Mouse (Mus musculus): ENCODE data around the gene 4930407I10Rik.
A peak's percentile ranks its signal among the peaks of the same experiment; 100 is the strongest.

Gene 4930407I10Rik

DNA sequence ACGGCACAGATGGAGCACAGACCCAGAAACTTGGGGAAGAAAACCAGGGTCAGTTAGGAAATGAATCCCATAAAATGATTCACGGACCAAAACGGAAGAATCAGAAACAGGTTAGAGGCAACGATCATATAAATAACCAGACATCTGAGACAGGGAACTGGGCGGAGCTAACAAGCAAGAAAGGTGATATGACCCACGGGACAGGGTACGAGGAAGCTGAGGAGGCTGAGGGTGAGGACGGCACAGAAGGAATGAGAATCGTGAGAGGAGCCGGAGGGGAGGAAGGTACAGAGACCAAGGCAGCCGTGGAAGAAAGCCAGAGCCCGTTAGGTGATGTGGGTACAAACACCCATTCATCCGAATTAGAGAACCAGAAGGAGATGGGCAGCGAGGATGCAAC lies 5.0 kb downstream of the 4930407I10Rik start:
- DNase-seq: no peak

DNA sequence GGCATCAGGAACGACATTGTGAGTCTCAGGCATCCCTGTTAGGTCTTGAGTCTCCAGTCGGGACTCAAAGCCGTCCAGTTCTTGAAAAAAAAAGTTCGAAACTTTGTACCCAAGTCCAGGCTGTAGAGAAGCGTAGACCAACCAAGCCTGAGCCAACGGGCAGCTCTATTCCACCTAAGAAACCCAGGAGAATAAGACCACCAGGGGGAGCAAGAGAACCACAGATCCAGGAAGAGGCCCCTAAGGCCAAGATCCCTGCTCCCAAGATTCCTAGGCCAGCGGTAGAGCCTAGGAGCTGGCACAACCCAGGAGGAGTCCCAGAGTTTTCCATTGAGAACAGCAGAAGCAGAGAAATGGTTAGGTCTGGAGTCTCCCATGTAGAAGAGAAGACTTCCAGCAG lies 6.6 kb downstream of the 4930407I10Rik start:
- peak; percentile 88 for DNase-seq

DNA sequence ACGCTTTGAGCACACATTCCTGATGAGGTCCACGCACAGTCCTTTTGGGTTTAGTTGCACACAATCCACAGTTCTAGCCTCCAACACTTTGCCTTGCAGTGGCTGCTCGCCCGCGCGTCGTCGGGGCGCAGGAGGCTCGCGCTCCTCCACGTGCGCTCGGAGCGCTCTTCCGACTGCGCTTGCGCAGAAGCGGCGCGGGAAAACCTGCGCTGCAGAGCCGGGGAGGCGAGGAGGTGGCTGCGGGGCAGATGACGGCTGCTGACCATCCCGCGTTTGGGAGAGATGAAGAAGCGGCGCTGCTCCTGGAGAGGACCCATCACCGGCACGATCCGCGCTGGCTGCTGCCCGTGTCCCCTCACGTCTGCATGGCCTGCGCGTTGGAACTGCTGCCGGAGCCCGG lies 10.9 kb downstream of the 4930407I10Rik start, which contains the start of gene Mei1:
Gene Mei1, plus strand, starts transcription at position 99 of the 400 bp plus-strand sequence.
- no peak for DNase-seq

DNA sequence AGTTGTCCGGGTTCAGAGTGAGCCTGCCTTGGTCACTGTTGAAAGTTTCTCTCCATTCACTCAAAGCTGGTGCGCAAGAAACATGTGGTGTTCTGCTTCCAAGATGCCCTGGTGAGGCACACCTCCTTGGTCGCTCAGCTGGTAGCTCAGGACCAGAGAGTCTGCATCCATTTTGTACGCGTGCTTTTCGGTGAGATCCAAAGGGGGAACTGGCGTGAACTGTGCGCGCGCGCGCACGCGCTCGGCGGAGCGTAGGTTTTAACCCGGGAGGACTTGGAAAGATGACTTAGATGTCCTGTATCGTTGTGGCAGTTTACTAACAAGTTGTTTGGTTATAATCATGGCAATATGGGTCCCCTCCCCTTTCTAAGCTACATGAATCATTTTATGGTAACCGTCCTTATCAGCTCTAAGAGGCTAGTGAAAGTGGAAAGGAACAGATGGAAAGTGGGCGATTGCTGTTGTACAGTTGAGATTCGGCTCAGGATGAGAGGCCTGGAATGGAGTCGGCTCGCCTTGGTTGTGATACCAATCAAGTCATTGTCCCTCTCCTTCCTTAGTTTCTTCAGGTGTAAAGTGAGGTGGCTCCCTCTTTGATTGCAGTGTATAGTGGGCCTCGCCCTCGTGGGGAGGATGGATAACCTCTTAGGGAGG lies 13.0 kb downstream of the 4930407I10Rik start:
- no peak for DNase-seq

DNA sequence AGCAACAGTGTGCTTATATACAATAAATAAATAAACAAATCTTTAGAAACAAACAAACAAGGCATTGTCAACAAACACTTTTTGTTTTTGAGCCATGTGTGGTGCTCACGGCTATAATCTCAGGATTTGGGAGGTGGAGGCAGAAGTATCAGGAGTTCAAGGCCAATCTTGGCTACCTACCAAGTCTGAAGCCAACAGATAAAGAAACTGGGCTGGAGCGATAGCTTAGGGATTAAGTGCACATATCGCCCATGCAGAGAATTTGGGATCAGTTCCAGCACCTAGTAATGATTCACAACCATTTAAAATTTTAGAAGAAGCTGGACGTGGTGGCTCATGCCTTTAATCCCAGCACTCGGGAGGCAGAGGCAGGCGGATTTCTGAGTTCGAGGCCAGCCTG lies 14.5 kb downstream of the 4930407I10Rik start:
- no peak for DNase-seq

DNA sequence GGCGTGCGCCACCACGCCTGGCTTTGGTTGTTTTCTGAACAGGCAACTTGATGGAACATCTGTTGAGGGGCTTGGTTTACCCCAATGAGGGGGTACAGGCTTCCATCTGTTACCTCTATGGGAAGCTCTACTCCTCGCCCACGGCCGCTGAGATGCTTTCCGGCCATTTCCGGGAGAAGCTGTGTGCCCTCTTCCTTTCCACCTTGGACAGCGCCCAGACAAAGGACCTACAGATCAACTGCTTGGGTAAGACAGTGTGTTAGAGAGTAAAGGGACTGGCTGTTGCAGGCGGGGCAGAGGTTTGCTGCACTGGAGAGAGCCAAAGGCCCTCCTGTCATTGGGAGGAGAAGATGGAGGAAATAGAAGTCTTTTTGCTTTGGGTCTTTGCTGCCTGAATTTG lies 20.9 kb downstream of the 4930407I10Rik start:
- no peak for DNase-seq

DNA sequence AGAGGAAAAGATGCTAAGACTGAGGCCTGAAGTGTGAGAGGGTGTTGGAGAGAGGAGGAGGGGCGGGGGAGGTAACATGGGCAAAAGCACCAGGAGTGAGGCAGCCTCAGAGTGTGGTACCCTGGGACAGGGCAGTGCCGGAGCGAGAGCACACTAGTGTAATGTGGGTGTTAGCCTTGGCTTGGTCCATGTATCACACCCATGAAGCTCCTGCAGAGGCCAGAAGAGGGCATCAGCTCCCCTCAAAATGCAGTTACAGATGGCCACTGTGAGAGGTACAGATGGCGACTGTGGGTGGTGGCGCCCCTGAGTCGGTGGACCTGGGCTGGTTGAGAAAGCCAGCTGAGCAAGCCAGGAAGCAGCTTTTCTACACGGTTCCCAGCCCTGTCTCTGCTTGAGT lies 22.2 kb downstream of the 4930407I10Rik start:
- peak; percentile 7 for DNase-seq

DNA sequence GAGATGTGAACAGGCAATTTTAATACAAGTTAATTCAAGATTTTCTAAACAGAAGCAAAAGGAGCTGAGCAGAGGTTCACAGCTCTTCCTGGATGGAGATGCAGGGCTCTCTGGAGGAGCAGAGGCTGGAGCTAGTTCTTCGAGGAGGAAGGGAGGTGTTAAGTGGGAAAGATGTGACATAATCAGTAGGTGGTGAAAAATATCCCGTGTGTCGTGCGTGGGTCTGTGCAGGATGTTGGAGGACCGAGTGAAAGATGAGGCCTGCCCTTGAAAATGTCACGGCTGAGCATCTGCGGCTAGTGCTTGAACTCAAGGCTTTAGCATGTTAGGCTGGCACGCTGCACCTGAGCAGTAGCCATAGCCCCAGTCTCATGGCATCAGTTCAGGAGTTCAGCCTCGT lies 26.7 kb downstream of the 4930407I10Rik start:
- no peak for DNase-seq

DNA sequence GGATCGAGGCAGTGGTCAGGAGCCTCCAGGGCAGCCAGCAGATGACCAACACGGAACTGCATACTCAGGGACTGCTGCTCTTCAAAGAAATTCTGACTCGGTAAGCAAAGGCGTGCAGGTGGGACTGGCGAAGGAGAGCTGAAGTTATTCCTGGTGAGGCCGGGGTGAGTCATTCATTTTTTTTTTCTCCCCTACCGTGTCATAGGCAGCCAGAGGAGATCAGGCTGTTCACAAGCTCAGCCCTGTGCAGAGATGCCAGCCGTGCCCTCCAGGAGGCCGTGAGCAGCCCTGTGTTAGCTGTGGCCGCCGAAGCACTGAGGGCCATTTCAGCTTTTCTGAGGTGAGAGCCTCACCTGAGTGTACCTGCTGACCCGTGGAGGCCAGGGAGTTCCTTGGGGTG lies 27.2 kb downstream of the 4930407I10Rik start:
- DNase-seq: no peak

DNA sequence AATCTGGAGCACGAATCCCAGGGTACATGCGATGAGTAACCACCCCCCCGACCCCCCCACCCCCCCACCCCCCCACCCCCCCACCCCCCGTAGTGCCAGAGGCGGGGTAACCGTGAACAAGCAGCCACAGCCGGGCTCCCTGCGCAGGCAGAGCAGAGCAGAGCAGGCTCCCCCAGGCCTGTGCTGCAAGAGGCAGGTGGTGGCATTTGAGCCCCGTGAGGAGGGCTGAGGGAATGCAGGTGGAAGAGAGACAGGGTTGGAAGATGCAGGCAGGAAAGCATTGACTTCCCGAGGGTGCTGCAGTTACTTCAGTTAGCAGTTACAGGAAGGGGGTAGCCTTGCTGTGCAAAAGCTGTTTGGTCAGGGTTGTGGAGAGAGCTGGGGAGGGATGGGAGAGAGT lies 28.3 kb downstream of the 4930407I10Rik start:
- DNase-seq: no peak

DNA sequence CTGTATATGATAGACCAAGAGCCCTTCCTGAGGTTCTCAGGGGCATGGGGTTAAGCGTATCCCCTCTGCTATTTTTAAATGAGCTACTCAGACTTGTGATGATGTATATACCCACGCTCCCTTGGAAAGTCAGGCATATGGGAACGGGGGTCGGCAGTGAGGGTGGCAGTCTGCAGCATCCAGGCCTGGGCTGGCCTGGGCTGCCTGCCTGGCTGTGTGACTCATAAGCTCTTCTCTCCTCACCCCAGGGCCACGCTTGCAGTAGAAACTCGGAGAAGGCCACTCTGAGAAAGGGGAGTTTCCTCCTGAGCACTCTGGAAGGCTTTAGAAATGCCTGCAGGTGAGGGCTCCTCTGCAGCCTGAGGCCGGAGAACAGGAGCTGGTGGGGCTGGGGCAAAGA lies 32.1 kb downstream of the 4930407I10Rik start:
- no peak for DNase-seq

DNA sequence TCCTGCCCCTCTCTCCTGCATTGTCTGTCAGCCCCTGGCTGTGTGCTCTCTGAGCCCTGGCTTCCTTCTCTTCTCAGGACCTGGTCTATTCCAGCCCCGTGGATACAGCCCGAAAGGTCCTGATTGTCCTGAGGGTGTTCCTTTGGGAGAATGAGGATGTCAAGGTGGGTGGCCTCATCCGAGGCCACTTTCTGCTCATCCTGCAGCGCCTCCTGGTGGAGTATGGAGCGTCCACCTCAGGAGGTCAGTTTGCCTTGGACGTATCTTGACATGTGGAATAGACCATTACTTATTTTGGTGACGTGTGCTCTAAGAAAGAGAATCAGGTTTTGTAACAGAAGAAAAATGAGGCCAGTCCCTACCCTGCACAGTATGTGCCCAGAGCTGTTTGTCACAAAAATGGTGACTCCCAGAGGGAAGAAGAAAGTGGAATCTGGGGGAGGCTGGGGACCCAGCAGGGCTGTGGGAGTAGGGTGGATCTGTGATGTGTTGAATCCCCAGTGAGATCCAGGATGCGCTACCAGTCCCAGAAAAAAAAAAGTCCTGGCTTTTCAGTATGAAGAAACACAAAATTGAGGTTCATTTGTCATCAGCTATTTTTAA lies 48.1 kb downstream of the 4930407I10Rik start:
- DNase-seq: peak; percentile 61

Data from lung, postnatal 10 days (tissue).